In genomic region chr5:29116942-29117341, GRCm38 (mm10) we compare ENCODE assay signal across 19 mouse cellular contexts.
"Had no signal": no experiment of that assay in that cellular context is flagged by ENCODE, and none has a peak within 500 bp of the region (broad histone marks: within the 10 kb centered on the region; RNA-seq: fewer than 3 reads in every experiment).

No protein-coding gene starts in this region.

- H3K9ac ChIP-seq: kidney, embryonic 15.5 days; liver, embryonic 13.5 days; lung, embryonic 15.5 days; midbrain, embryonic 12.5 days; midbrain, embryonic 15.5 days; neural tube, embryonic 12.5 days; neural tube, embryonic 15.5 days had no signal

- H3K27ac ChIP-seq: kidney, embryonic 15.5 days; left cerebral cortex, adult 2 months; liver, embryonic 13.5 days; lung, embryonic 15.5 days; macrophage; midbrain, embryonic 12.5 days; midbrain, embryonic 15.5 days; neural tube, embryonic 12.5 days; neural tube, embryonic 15.5 days had no signal

- H3K4me3 ChIP-seq: kidney, embryonic 15.5 days; left cerebral cortex, adult 2 months; liver, embryonic 13.5 days; lung, embryonic 15.5 days; midbrain, embryonic 12.5 days; midbrain, embryonic 15.5 days; neural tube, embryonic 12.5 days; neural tube, embryonic 15.5 days had no signal

- DNase-seq: kidney, adult 8-10 months; kidney, postnatal 10 days; kidney, postnatal 36 days; layer of hippocampus, postnatal 36 days; liver, embryonic 13.5 days; lung, postnatal 14 days; right cerebral cortex, adult 18-20 months; right cerebral cortex, postnatal 14 days; right cerebral cortex, postnatal 4 days; thymus, adult 18-20 months; thymus, postnatal 36 days had no signal

- H3K36me3 ChIP-seq: kidney, embryonic 15.5 days; liver, embryonic 13.5 days; lung, embryonic 15.5 days; midbrain, embryonic 12.5 days; midbrain, embryonic 15.5 days; neural tube, embryonic 12.5 days; neural tube, embryonic 15.5 days had no signal

- ATAC-seq: midbrain, embryonic 15.5 days had no signal

- H3K4me1 ChIP-seq: kidney, embryonic 15.5 days; liver, embryonic 13.5 days; lung, embryonic 15.5 days; midbrain, embryonic 12.5 days; midbrain, embryonic 15.5 days; neural tube, embryonic 12.5 days; neural tube, embryonic 15.5 days had no signal

- H3K4me2 ChIP-seq: kidney, embryonic 15.5 days; liver, embryonic 13.5 days; lung, embryonic 15.5 days; midbrain, embryonic 12.5 days; midbrain, embryonic 15.5 days; neural tube, embryonic 12.5 days; neural tube, embryonic 15.5 days had no signal

- H3K27me3 ChIP-seq: kidney, embryonic 15.5 days; liver, embryonic 13.5 days; lung, embryonic 15.5 days; midbrain, embryonic 12.5 days; midbrain, embryonic 15.5 days; neural tube, embryonic 12.5 days; neural tube, embryonic 15.5 days had no signal

- H3K9me3 ChIP-seq: kidney, embryonic 15.5 days; liver, embryonic 13.5 days; lung, embryonic 15.5 days; midbrain, embryonic 12.5 days; midbrain, embryonic 15.5 days; neural tube, embryonic 12.5 days; neural tube, embryonic 15.5 days had no signal
